Mouse (Mus musculus): Measurements from ENCODE around the gene Zbtb16. TPM values are rescaled to one million over a fixed set of nuclear protein-coding genes. Genes with fewer than 3 reads are reported as not detected.

Zbtb16 gene
- total RNA-seq, 1 experiment = 0.36 TPM

- Histone ChIP-seq H3K4me3 (ENCODE audit: insufficient read depth in 1 of 2, low read depth in 1 of 2, low read length in 2 of 2, poor library complexity in 1 of 2, severe bottlenecking in 1 of 2) (no peak overlapping the region), H3K36me3 (ENCODE audit: control insufficient read depth, insufficient read depth, low read length, poor library complexity, severe bottlenecking) (no peaks in the 10 kb centered on the region), H3K4me1 (ENCODE audit: control insufficient read depth in 2 of 2, insufficient read depth in 2 of 2, low read length in 2 of 2, poor library complexity in 1 of 2) (peaks cover 0 to 4% of the 10 kb centered on the region in 2 experiments; a peak in 1 of 4 replicates), H3K9me3 (ENCODE audit: control insufficient read depth, insufficient read depth, low read depth, low read length) (no peaks in the 10 kb centered on the region), H3K27ac (ENCODE audit: insufficient read depth, low read depth, low read length, poor library complexity, severe bottlenecking) (no peak overlapping the region), H3K9ac (ENCODE audit: insufficient read depth, low read depth, low read length, poor library complexity, severe bottlenecking) (no peak overlapping the region)
- in situ Hi-C loops (cut with MboI; ENCODE audit: low sequenced_read_pairs in 2 of 2, unreplicated experiment in 2 of 2) = no loop called here
- DNase-seq (ENCODE audit: low read depth, low spot score) = no peak
- TF ChIP-seq ZC3H11A (IDR thresholded peaks at IDR 0.05; ENCODE audit: borderline replicate concordance, low read depth, low read length) (no peak), MAFK (IDR thresholded peaks at IDR 0.05; ENCODE audit: insufficient read depth, low read depth, low read length) (no peak), CHD2 (IDR thresholded peaks at IDR 0.05; ENCODE audit: low read depth, low read length) (no peak), HCFC1 (IDR thresholded peaks at IDR 0.05; ENCODE audit: borderline replicate concordance, insufficient read depth, low read length) (no peak), ZNF384 (IDR thresholded peaks at IDR 0.05; ENCODE audit: low read depth, low read length) (no peak)
Measured at GRCm38 (mm10) chr9:48678426-48679358, 157.3 kb downstream of the Zbtb16 start.

- Histone ChIP-seq H3K27ac (ENCODE audit: insufficient read depth, low read depth, low read length, poor library complexity, severe bottlenecking) (no peak overlapping the region), H3K9ac (ENCODE audit: insufficient read depth, low read depth, low read length, poor library complexity, severe bottlenecking) (no peak overlapping the region), H3K36me3 (ENCODE audit: control insufficient read depth, insufficient read depth, low read length, poor library complexity, severe bottlenecking) (no peaks in the 10 kb centered on the region), H3K4me3 (ENCODE audit: insufficient read depth in 1 of 2, low read depth in 1 of 2, low read length in 2 of 2, poor library complexity in 1 of 2, severe bottlenecking in 1 of 2) (no peak overlapping the region), H3K4me1 (ENCODE audit: control insufficient read depth in 2 of 2, insufficient read depth in 2 of 2, low read length in 2 of 2, poor library complexity in 1 of 2) (peaks cover 0 to 4% of the 10 kb centered on the region in 2 experiments; a peak in 1 of 4 replicates), H3K9me3 (ENCODE audit: control insufficient read depth, insufficient read depth, low read depth, low read length) (no peaks in the 10 kb centered on the region)
- TF ChIP-seq ZC3H11A (IDR thresholded peaks at IDR 0.05; ENCODE audit: borderline replicate concordance, low read depth, low read length) = no peak
- no peak for TF ChIP-seq HCFC1 (IDR thresholded peaks at IDR 0.05; ENCODE audit: borderline replicate concordance, insufficient read depth, low read length)
- in situ Hi-C loops (cut with MboI; ENCODE audit: low sequenced_read_pairs in 2 of 2, unreplicated experiment in 2 of 2) = no loop called here
- no peak for DNase-seq (ENCODE audit: low read depth, low spot score)
Measured at GRCm38 (mm10) chr9:48675151-48675790, 160.8 kb downstream of the Zbtb16 start.

GRCm38 (mm10) chr9:48674359-48675015, 161.5 kb downstream of the Zbtb16 start:
- Histone ChIP-seq H3K9me3 (ENCODE audit: control insufficient read depth, insufficient read depth, low read depth, low read length) (no peaks in the 10 kb centered on the region), H3K27ac (ENCODE audit: insufficient read depth, low read depth, low read length, poor library complexity, severe bottlenecking) (no peak overlapping the region), H3K9ac (ENCODE audit: insufficient read depth, low read depth, low read length, poor library complexity, severe bottlenecking) (no peak overlapping the region), H3K36me3 (ENCODE audit: control insufficient read depth, insufficient read depth, low read length, poor library complexity, severe bottlenecking) (no peaks in the 10 kb centered on the region), H3K4me3 (ENCODE audit: insufficient read depth in 1 of 2, low read depth in 1 of 2, low read length in 2 of 2, poor library complexity in 1 of 2, severe bottlenecking in 1 of 2) (no peak overlapping the region), H3K4me1 (ENCODE audit: control insufficient read depth in 2 of 2, insufficient read depth in 2 of 2, low read length in 2 of 2, poor library complexity in 1 of 2) (peaks cover 0 to 4% of the 10 kb centered on the region in 2 experiments; a peak in 1 of 4 replicates)
- in situ Hi-C loops (cut with MboI; ENCODE audit: low sequenced_read_pairs in 2 of 2, unreplicated experiment in 2 of 2) = loop anchor here in 1 of 2 experiments (25.0 kb wide), 1 partner anchor 288 kb away; the partner anchor contains the start of gene Htr3b
- TF ChIP-seq CHD2 (IDR thresholded peaks at IDR 0.05; ENCODE audit: low read depth, low read length) = no peak
- no peak for TF ChIP-seq ZC3H11A (IDR thresholded peaks at IDR 0.05; ENCODE audit: borderline replicate concordance, low read depth, low read length)
- TF ChIP-seq ZNF384 (IDR thresholded peaks at IDR 0.05; ENCODE audit: low read depth, low read length) = no peak
- no peak for TF ChIP-seq HCFC1 (IDR thresholded peaks at IDR 0.05; ENCODE audit: borderline replicate concordance, insufficient read depth, low read length)
- TF ChIP-seq MAFK (IDR thresholded peaks at IDR 0.05; ENCODE audit: insufficient read depth, low read depth, low read length) = no peak
- no peak for DNase-seq (ENCODE audit: low read depth, low spot score)

GRCm38 (mm10) chr9:48673804-48674203, 162.2 kb downstream of the Zbtb16 start:
- no peak overlapping the region for H3K27ac ChIP-seq (ENCODE audit: insufficient read depth, low read depth, low read length, poor library complexity, severe bottlenecking)
- H3K4me1 ChIP-seq (ENCODE audit: control insufficient read depth in 2 of 2, insufficient read depth in 2 of 2, low read length in 2 of 2, poor library complexity in 1 of 2) = 0 out of 4 replicates have a peak, but pooled peaks cover 0 to 1% of the 10 kb centered on the region in 2 experiments

More at GRCm38 (mm10) chr9:48673804-48674203, 162.2 kb downstream of the Zbtb16 start:
- H3K9ac ChIP-seq (ENCODE audit: insufficient read depth, low read depth, low read length, poor library complexity, severe bottlenecking) = no peak overlapping the region
- no peak for TF ChIP-seq ZNF384 (IDR thresholded peaks at IDR 0.05; ENCODE audit: low read depth, low read length)
- TF ChIP-seq MAFK (IDR thresholded peaks at IDR 0.05; ENCODE audit: insufficient read depth, low read depth, low read length) = no peak
- TF ChIP-seq ZC3H11A (IDR thresholded peaks at IDR 0.05; ENCODE audit: borderline replicate concordance, low read depth, low read length) = no peak
- TF ChIP-seq CHD2 (IDR thresholded peaks at IDR 0.05; ENCODE audit: low read depth, low read length) = no peak
- TF ChIP-seq HCFC1 (IDR thresholded peaks at IDR 0.05; ENCODE audit: borderline replicate concordance, insufficient read depth, low read length) = no peak
- DNase-seq (ENCODE audit: low read depth, low spot score) = no peak
- in situ Hi-C loops (cut with MboI; ENCODE audit: low sequenced_read_pairs in 2 of 2, unreplicated experiment in 2 of 2) = loop anchor here in 1 of 2 experiments (25.0 kb wide), 1 partner anchor 288 kb away; the partner anchor contains the start of gene Htr3b
- no peaks in the 10 kb centered on the region for H3K9me3 ChIP-seq (ENCODE audit: control insufficient read depth, insufficient read depth, low read depth, low read length)
- H3K4me3 ChIP-seq (ENCODE audit: insufficient read depth in 1 of 2, low read depth in 1 of 2, low read length in 2 of 2, poor library complexity in 1 of 2, severe bottlenecking in 1 of 2) = no peak overlapping the region
- H3K36me3 ChIP-seq (ENCODE audit: control insufficient read depth, insufficient read depth, low read length, poor library complexity, severe bottlenecking) = no peaks in the 10 kb centered on the region
